Mouse (Mus musculus): Measurements from ENCODE around the gene Mex3d.

Gene Mex3d

DNA sequence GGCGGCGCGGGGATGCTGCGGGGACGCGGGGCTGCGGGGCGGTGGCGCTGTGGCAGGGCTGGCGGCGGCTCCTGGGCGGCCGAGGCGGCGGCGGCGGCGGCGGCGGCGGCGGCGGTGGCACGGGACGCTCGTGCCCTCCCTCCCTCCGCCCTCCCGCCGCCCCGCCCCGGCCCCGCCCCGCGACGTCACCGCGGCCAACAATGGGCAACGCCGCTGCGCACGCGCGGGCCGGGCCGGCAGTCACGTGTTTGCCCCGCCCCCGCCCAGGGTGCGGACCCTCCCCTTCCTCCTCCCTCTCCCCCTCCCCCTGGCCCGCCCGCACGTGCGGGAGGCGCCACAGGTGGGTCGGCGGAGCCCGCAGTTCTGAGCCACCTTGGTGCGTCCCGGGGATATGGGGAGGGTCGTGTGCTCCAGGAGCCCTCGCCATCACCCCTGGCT lies at the start of gene Mex3d:
Mex3d (minus strand) TSS at position 138 of the 438 bp plus-strand sequence.
- DNase-seq: peak; percentile 76 to 83

GRCm38 (mm10) chr10:80436276-80436675 lies 48.8 kb upstream of the Mex3d start:
- DNase-seq: no peak

DNA sequence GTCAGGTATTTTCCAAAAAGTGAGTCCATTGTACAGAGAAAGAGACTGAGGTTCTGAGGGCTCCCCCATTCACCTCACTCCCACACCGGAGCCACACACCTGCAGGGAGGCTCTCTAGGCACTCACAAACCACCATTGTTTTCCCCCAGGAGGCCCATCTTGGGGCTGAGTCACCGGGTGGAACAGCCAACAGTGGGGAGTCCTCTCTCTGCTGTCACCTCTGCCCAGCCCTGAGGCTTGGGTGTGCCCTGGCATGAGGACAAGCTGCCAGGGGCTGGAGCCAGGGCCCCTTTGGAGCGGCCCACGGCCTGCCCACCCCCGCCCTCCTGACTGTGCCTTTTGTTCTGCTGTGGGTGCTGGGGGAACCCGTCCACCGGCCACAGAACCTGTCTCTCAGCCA lies 48.3 kb upstream of the Mex3d start:
- DNase-seq: no peak

DNA sequence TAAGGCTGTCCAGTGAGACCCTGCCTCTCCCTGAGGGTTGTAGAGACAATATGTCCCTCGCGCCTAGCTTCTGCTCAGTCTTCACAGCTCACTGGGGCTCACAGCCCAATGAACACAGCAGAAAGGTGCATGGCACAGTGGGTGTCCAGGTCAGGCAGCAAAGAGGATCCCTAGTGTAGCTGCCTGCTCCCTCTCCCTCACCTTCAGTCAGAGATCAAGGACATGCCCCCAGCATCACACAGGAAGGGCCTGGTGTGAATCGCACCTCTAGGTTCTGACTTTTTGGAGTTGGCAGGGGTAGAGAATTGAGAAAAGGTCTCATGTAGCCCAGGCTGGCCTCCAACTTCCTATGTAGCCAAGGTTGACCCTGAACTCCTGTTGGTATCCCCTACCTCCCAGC lies 47.4 kb upstream of the Mex3d start:
- DNase-seq: no peak

- no peak for DNase-seq
Observed at GRCm38 (mm10) chr10:80434233-80434592, 46.8 kb upstream of the Mex3d start.

DNA sequence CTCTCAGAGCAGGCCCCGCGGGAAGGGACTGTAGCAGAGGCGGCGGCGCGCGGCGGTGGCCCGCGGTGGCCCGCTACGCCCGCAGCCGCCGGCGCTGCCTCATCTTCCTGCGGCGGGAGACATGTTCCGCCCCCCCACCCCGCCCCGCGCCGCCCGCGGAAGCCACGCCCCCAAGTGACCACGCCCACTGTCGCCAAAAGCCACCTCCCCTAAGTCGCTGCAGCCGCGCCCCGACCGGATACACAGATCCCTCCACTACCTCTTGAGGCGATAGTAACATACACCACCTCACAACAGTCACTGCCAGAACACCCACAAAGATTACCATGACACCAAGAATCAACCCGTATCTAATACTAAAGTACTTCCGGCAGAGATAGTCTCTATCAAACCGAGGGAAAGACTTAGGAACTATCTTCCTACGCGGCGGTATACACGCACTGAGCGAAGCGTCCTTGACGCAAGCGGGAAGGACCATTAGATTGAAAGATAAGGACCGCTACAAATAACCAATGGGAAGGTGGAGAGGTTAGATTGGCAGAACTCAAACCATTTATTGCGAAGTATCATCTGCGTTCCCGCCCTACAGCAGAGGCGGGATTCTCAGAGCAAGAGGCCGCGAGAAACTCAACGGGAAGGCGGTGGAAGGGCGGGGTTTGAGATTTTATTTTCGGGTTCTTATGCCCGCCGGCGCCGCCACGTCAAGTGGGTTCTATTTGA lies 46.2 kb upstream of the Mex3d start, which contains the start of gene Tcf3:
Tcf3 (minus strand) TSS at position 135 of the 720 bp plus-strand sequence.
- DNase-seq: peak; percentile 98 to 99

DNA sequence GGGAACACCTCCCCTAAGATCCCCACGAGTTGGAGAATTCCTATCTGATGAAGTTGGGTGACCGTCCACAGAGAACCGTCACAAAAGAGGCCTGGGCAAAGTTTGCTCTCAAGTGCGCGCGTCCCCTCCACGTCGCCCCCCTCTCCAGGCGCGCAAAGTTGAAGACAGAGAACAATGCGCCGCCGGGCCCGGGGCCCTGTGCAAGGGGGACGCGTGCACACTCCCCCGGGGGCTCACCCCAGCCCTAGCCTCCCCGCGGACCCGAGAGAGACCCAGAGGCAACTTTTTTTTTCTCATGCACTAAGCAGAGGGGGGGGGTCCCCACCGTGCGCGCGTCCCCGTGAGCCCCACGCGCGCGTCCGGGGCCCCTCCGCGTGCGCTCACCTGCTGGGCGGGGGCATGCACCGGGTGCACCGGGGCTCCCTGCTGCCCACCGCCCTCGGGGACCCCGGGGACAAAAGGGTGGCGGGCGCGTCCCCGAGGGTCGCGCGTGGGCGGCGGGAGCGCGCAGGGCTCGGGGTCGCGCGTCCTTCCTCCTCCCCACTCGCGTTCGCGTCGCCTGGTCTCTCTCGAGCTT lies 45.6 kb upstream of the Mex3d start:
- DNase-seq: peak in 1 of 2 experiments; percentile 30

DNA sequence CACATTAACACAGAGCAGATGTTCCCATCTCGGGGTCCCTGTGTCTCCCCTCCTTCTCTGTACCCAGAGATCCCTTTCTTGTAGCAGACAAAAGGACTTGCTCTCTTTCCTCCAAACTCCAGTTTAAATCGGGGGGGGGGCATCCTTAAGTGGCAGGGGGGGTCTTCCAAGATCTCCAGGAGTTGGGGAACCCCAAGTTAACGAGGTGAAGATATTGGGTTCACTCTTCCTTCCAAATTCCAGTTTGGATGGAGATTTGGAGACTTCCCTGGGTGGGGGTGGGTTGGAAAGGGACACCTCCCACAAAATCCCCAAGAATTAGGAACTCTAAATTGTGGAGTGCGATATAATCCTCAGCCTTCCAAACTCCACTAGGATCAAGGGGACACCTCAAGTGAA lies 44.9 kb upstream of the Mex3d start:
- no peak for DNase-seq

DNA sequence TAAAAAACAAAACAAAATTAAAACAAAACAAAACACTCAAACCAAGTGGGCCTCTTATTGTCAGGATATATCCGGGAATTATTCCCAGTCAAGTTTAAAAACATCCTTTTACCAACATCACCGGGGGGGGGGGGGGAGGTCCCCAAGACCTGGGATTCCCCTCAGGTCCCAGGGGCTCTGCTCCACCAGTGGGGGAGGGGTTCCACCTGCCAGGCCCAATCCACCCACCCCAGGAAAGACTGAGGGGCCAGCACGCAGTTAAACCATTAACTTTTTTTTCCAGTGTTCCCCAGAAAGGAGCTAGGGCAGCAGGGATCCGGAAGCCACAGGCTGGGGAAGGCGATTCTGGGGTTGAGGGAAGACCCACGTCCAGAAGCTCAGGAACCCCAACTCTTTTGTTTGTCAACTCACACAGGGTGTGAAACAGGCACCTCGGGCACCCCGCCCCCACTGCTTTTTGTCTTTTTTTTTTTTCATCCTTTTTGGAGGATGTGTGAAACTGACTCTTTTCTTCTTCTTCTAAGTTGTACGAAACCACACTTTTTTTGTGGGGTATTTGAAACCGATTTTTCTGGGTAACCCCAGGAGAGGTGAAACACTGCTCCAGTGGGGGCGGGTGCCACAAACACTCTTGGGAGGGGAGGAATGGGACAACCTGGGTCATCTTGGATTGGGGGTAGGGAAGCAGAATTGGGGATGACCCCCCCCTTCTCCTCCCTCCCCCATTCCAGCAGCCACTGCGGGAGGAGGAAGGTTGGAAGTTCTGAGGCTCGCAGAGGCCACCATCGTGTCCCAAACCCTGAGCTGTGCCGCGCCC lies 44.3 kb upstream of the Mex3d start:
- DNase-seq: no peak

- DNase-seq: no peak
Observed at GRCm38 (mm10) chr10:80430375-80430980, 43.0 kb upstream of the Mex3d start.

- no peak for DNase-seq
Observed at GRCm38 (mm10) chr10:80429800-80430199, 42.3 kb upstream of the Mex3d start.

GRCm38 (mm10) chr10:80425041-80425440 lies 37.6 kb upstream of the Mex3d start:
- no peak for DNase-seq

- no peak for DNase-seq
Observed at GRCm38 (mm10) chr10:80423562-80423961, 36.1 kb upstream of the Mex3d start.

- no peak for DNase-seq
Observed at GRCm38 (mm10) chr10:80421651-80422472, 34.4 kb upstream of the Mex3d start.

DNA sequence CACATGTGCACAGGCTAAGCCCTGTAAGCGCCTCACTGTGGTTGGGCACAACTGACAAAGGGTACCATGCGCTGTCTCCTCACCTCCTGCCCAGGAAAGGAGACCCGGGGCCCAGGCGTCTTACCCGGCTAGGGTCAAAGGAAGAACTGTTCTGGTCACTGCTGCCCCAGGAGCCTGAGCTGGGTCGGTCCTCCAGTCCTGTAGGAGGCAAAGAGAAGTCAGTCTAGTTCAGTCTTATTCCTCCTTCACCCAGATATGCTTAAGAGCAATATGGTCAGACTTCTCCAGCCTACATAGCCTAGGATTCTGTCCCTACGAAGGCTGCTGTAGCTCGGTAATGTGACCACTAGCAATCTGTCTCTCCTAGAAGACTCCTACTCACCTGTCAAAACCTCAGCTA lies 33.7 kb upstream of the Mex3d start:
- no peak for DNase-seq

DNA sequence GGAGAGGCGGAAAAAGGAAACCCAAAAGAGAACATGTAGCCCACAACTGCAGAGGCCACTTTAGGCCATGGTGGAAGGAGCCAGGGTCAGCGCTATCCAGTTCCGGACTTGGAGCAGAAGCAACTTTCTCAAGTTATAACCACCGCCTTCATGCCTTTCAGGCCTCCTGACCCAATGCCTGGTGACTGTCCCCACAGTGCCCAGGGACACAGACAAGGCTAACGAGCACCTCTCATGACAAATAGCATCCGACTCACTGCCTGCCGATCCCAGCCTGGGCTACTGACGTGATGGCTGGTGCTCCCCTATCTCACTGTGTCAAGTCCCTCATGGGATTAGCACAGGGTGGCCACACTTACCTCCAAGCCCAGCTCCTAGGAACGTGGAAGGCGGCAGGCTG lies 33.3 kb upstream of the Mex3d start:
- no peak for DNase-seq

DNA sequence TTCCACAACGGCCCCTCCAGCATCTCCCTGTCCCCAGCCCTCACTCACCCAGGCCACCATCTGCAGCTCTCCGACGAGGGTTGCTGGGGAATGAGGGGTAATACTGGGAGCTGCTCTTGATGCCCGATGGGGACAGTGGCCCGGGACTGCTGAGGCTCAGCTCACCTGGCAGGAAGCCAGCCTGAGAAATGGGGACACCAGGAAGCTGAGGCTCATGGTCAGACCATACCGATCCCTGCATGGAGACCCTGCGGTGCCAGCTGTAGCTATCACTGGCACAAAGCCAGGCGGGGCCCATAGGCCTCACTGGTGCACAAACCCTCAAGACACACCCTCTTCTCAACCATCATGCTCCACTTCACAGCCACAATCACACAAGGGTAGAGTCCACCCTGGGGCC lies 32.0 kb upstream of the Mex3d start:
- DNase-seq: no peak

- DNase-seq: peak in 1 of 2 experiments; percentile 41
Observed at GRCm38 (mm10) chr10:80418311-80418710, 30.9 kb upstream of the Mex3d start.

- DNase-seq: no peak
Observed at GRCm38 (mm10) chr10:80417841-80418240, 30.4 kb upstream of the Mex3d start.

DNA sequence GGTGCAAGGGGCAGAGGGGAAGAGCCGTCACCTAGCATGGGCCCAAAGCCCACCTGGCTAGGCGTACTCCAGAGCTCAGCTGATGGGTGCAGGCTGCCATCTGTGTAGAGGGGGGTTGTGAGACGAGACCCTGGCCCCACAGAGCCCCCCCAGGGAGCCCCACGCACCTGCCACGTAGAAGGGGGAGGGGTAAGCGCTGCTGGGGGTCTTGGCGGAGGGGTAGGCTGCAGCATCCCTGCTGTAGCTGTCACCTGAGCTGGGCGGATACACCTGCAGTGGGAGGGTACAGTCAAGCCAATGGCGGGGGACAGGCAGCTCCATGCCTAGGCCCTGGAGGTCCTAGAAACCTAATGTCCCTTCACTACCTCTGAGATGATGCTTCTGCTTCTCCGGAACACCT lies 29.9 kb upstream of the Mex3d start:
- DNase-seq: no peak

- DNase-seq: no peak
Observed at GRCm38 (mm10) chr10:80415566-80415965, 28.1 kb upstream of the Mex3d start.
